Mouse (Mus musculus) lung, embryonic 15.5 days (tissue): ENCODE results near the gene Aif1. TPM values are rescaled to one million over a fixed set of nuclear protein-coding genes. Genes with fewer than 3 reads are reported as not detected.
"Not testable (repeated sequence)": the region's sequence is repeated elsewhere in the genome, so short reads cannot be mapped to it uniquely, and the experiment has no call there.

Source experiments
- ATAC-seq: fragments of 200-750 bp; cut with Nextera tagmentation; 2 replicates; pipeline ENCODE4 v1.8.0; 2017; ENCODE audit warnings: moderate number of reproducible peaks, borderline replicate concordance; ENCODE audit not compliant: low FRiP score, low TSS enrichment; ENCODE audit errors: extremely low read depth
- H3K27ac ChIP-seq: fragments of 300-500 bp; sonication (generic); 2 replicates; pipeline ENCODE4 v1.5.1; 2015; ENCODE audit warnings: moderate library complexity, mild to moderate bottlenecking, inconsistent platforms
- H3K27me3 ChIP-seq: fragments of 300-500 bp; sonication (generic); 2 replicates; pipeline ENCODE4 v1.6.1; 2015; ENCODE audit warnings: inconsistent platforms
- H3K36me3 ChIP-seq: fragments of 300-500 bp; sonication (generic); 2 replicates; pipeline ENCODE4 v1.6.1; 2015; ENCODE audit warnings: inconsistent platforms
- H3K4me1 ChIP-seq: fragments of 300-500 bp; sonication (generic); 2 replicates; pipeline ENCODE4 v1.6.1; 2015; ENCODE audit warnings: inconsistent platforms
- H3K4me2 ChIP-seq: fragments of 300-500 bp; sonication (generic); 2 replicates; pipeline ENCODE4 v1.6.1; 2015; ENCODE audit warnings: inconsistent platforms, mild to moderate bottlenecking, moderate library complexity
- H3K4me3 ChIP-seq: fragments of 300-500 bp; sonication (generic); 2 replicates; pipeline ENCODE4 v1.5.1; 2015; ENCODE audit warnings: mild to moderate bottlenecking, inconsistent platforms
- H3K9ac ChIP-seq: fragments of 300-500 bp; sonication (generic); 2 replicates; pipeline ENCODE4 v1.6.1; 2015; ENCODE audit warnings: inconsistent platforms
- H3K9me3 ChIP-seq: fragments of 300-500 bp; sonication (generic); 2 replicates; pipeline ENCODE4 v1.6.1; 2016; ENCODE audit warnings: inconsistent platforms
- WGBS: fragments of 180-500 bp; shearing (Covaris S2); methylation state at CpG from one replicate; pipeline ENCODE4 v1.1.7; 2015; 5-methylcytosine and 5-hydroxymethylcytosine counted together
- polyA plus RNA-seq: library from polyadenylated mRNA; unstranded; fragments of >200 nt; fragmentation: Nextera tagmentation; extraction: Ambion mirVana; gene quantifications from 2 replicates; pipeline ENCODE4 v1.2.1, GENCODE M21; 2015

The Aif1 gene
- polyA plus RNA-seq, 1 experiment from 2014 or later, result 6.9 TPM

GRCm38 (mm10) chr17:35133517-35133916 lies 42.4 kb downstream of the Aif1 start:
- H3K9me3 ChIP-seq, result no peaks in the 10 kb centered on the region
- H3K4me1 ChIP-seq, result peaks cover 19% of the 10 kb centered on the region
- ATAC-seq, result no peak
- H3K4me2 ChIP-seq, result no peak overlapping the region
- no peak overlapping the region for H3K27ac ChIP-seq
- H3K27me3 ChIP-seq, result no peaks in the 10 kb centered on the region
- H3K36me3 ChIP-seq, result peaks cover 6% of the 10 kb centered on the region
- no peak overlapping the region for H3K4me3 ChIP-seq
- WGBS, result 95% methylated on average over 7 of the region's 7 CpGs
- no peak overlapping the region for H3K9ac ChIP-seq

- Histone ChIP-seq H3K36me3 (no peaks in the 10 kb centered on the region; the same call in 1 of the 2 replicates), H3K4me1 (peaks cover 23% of the 10 kb centered on the region), H3K4me2 (no peak overlapping the region), H3K27ac (no peak overlapping the region), H3K9me3 (no peaks in the 10 kb centered on the region), H3K9ac (no peak overlapping the region), H3K27me3 (no peaks in the 10 kb centered on the region), H3K4me3 (no peak overlapping the region)
- 60% methylated on average over 3 of the region's 3 CpGs for WGBS
- no peak for ATAC-seq
Observed at GRCm38 (mm10) chr17:35132174-35132560, 43.7 kb downstream of the Aif1 start.

- no peak within 1 kb of the TSS for H3K9ac ChIP-seq
- H3K27ac ChIP-seq, result no peak within 1 kb of the TSS
- peaks cover 23% of the 10 kb centered on the region for H3K4me1 ChIP-seq
- no peak for ATAC-seq
- no peaks in the 10 kb centered on the region; the same call in 1 of the 2 replicates for H3K36me3 ChIP-seq
- no peaks in the 10 kb centered on the region for H3K27me3 ChIP-seq
- H3K4me2 ChIP-seq, result no peak within 1 kb of the TSS
- H3K4me3 ChIP-seq, result no peak within 1 kb of the TSS
- H3K9me3 ChIP-seq, result no peaks in the 10 kb centered on the region
- 72% methylated on average over 15 of the region's 15 CpGs for WGBS
Observed at GRCm38 (mm10) chr17:35131500-35132173, 44.2 kb downstream of the Aif1 start, which contains the start of gene Apom. Gene Apom (minus strand): TSS chr17:35132050.

- ATAC-seq, result no peak
- H3K9me3 ChIP-seq, result no peaks in the 10 kb centered on the region
- no peaks in the 10 kb centered on the region; the same call in 1 of the 2 replicates for H3K36me3 ChIP-seq
- H3K4me2 ChIP-seq, result no peak overlapping the region
- no peak overlapping the region for H3K4me3 ChIP-seq
- 91% methylated on average over 8 of the region's 8 CpGs for WGBS
- H3K27me3 ChIP-seq, result no peaks in the 10 kb centered on the region
- peaks cover 19% of the 10 kb centered on the region for H3K4me1 ChIP-seq
- no peak overlapping the region for H3K27ac ChIP-seq
- no peak overlapping the region for H3K9ac ChIP-seq
Observed at GRCm38 (mm10) chr17:35131038-35131437, 44.8 kb downstream of the Aif1 start.

GRCm38 (mm10) chr17:35128996-35129395 lies 46.9 kb downstream of the Aif1 start:
- Histone ChIP-seq H3K36me3 (peaks cover 4% of the 10 kb centered on the region; the same call in 1 of the 2 replicates), H3K4me2 (no peak overlapping the region), H3K9ac (no peak overlapping the region), H3K27me3 (no peaks in the 10 kb centered on the region), H3K4me1 (peaks cover 32% of the 10 kb centered on the region), H3K27ac (no peak overlapping the region), H3K9me3 (no peaks in the 10 kb centered on the region), H3K4me3 (no peak overlapping the region)
- WGBS, result 53% methylated on average over 11 of the region's 11 CpGs
- no peak for ATAC-seq

GRCm38 (mm10) chr17:35127017-35127416 lies 48.9 kb downstream of the Aif1 start:
- peak overlapping the region; percentile 69 for H3K4me2 ChIP-seq
- 54% methylated on average over 13 of the region's 13 CpGs for WGBS
- no peaks in the 10 kb centered on the region for H3K27me3 ChIP-seq
- peaks cover 10% of the 10 kb centered on the region; the same call in 1 of the 2 replicates for H3K36me3 ChIP-seq
- no peak for ATAC-seq
- H3K9me3 ChIP-seq, result no peaks in the 10 kb centered on the region
- H3K4me1 ChIP-seq, result peaks cover 34% of the 10 kb centered on the region
- peak overlapping the region; percentile 67 for H3K4me3 ChIP-seq
- H3K27ac ChIP-seq, result 0 out of 2 replicates have a peak overlapping the region, but pooled peaks have one; percentile 89
- H3K9ac ChIP-seq, result peak overlapping the region; percentile 72; the same call in 1 of the 2 replicates

GRCm38 (mm10) chr17:35126206-35126611 lies 49.7 kb downstream of the Aif1 start, which contains the start of gene D17H6S53E:
Gene D17H6S53E (plus strand): TSS chr17:35126373.
- peaks cover 10% of the 10 kb centered on the region; the same call in 1 of the 2 replicates for H3K36me3 ChIP-seq
- H3K27ac ChIP-seq, result peak within 1 kb of the TSS; percentile 89
- no peaks in the 10 kb centered on the region for H3K9me3 ChIP-seq
- H3K4me1 ChIP-seq, result peaks cover 37% of the 10 kb centered on the region
- 0% methylated on average over 36 of the region's 36 CpGs for WGBS
- peak within 1 kb of the TSS; percentile 69 for H3K4me2 ChIP-seq
- ATAC-seq, result peak; percentile 50
- peak within 1 kb of the TSS; percentile 67 for H3K4me3 ChIP-seq
- no peaks in the 10 kb centered on the region for H3K27me3 ChIP-seq
- peak within 1 kb of the TSS; percentile 72 for H3K9ac ChIP-seq

- ATAC-seq, result no peak
- Histone ChIP-seq H3K4me2 (peak overlapping the region; percentile 69), H3K36me3 (peaks cover 10% of the 10 kb centered on the region; the same call in 1 of the 2 replicates), H3K4me3 (peak overlapping the region; percentile 67), H3K9me3 (no peaks in the 10 kb centered on the region), H3K4me1 (peaks cover 37% of the 10 kb centered on the region), H3K27me3 (no peaks in the 10 kb centered on the region), H3K27ac (peak overlapping the region; percentile 89), H3K9ac (peak overlapping the region; percentile 72)
- WGBS, result 14% methylated on average over 6 of the region's 6 CpGs
Observed at GRCm38 (mm10) chr17:35125578-35125977, 50.3 kb downstream of the Aif1 start.

- H3K4me3 ChIP-seq, result peak overlapping the region; percentile 67; the same call in 1 of the 2 replicates
- no peak for ATAC-seq
- peak overlapping the region; percentile 89; the same call in 1 of the 2 replicates for H3K27ac ChIP-seq
- WGBS, result 81% methylated on average over 1 of the region's 1 CpGs
- no peaks in the 10 kb centered on the region for H3K27me3 ChIP-seq
- peaks cover 42% of the 10 kb centered on the region for H3K4me1 ChIP-seq
- H3K9me3 ChIP-seq, result no peaks in the 10 kb centered on the region
- H3K9ac ChIP-seq, result no peak overlapping the region
- no peak overlapping the region; the same call in 1 of the 2 replicates for H3K4me2 ChIP-seq
- peaks cover 10% of the 10 kb centered on the region; the same call in 1 of the 2 replicates for H3K36me3 ChIP-seq
Observed at GRCm38 (mm10) chr17:35125081-35125480, 50.8 kb downstream of the Aif1 start.

- ATAC-seq, H3K9ac ChIP-seq, H3K27me3 ChIP-seq, H3K4me2 ChIP-seq, H3K27ac ChIP-seq, H3K9me3 ChIP-seq, H3K4me3 ChIP-seq: not testable (repeated sequence)
- Histone ChIP-seq H3K36me3 (peaks cover 15% of the 10 kb centered on the region; the same call in 1 of the 2 replicates), H3K4me1 (peaks cover 48% of the 10 kb centered on the region)
- WGBS, result 89% methylated on average over 12 of the region's 12 CpGs
Observed at GRCm38 (mm10) chr17:35124261-35124896, 51.5 kb downstream of the Aif1 start.

- peaks cover 48% of the 10 kb centered on the region for H3K4me1 ChIP-seq
Observed at GRCm38 (mm10) chr17:35123287-35123686, 52.6 kb downstream of the Aif1 start.

GRCm38 (mm10) chr17:35121871-35122303 lies 54.0 kb downstream of the Aif1 start, which contains the start of gene Csnk2b:
Gene Csnk2b (minus strand): TSS chr17:35122053.
- peaks cover 37% of the 10 kb centered on the region for H3K36me3 ChIP-seq
- peaks cover 37% of the 10 kb centered on the region for H3K4me1 ChIP-seq
- peak within 1 kb of the TSS; percentile 91 for H3K9ac ChIP-seq
- peak within 1 kb of the TSS; percentile 86 for H3K27ac ChIP-seq
- H3K4me3 ChIP-seq, result peak within 1 kb of the TSS; percentile 81
- H3K27me3 ChIP-seq, result no peaks in the 10 kb centered on the region
- H3K4me2 ChIP-seq, result peak within 1 kb of the TSS; percentile 95
- ATAC-seq, result no peak; the same call in 1 of the 2 replicates
- WGBS, result under 1% methylated on average over 19 of the region's 19 CpGs
- H3K9me3 ChIP-seq, result no peaks in the 10 kb centered on the region

More at GRCm38 (mm10) chr17:35123287-35123686, 52.6 kb downstream of the Aif1 start:
- 87% methylated on average over 9 of the region's 9 CpGs for WGBS
- not testable (repeated sequence) for H3K4me2 ChIP-seq, H3K27me3 ChIP-seq, ATAC-seq, H3K27ac ChIP-seq, H3K9ac ChIP-seq, H3K4me3 ChIP-seq, H3K9me3 ChIP-seq
- peaks cover 26% of the 10 kb centered on the region for H3K36me3 ChIP-seq
